Mouse (Mus musculus): ENCODE measurements around the gene Rad51b. TPM values are rescaled to one million over a fixed set of nuclear protein-coding genes. Genes with fewer than 3 reads are reported as not detected.

The Rad51b gene
- polyA plus RNA-seq, 1 experiment from 2014 or later, result 5.1 TPM

- DNase-seq (ENCODE audit: low read depth, low spot score) (no peak), ATAC-seq (no peak)
- TF ChIP-seq CTCF (IDR thresholded peaks at IDR 0.05), result no peak
- in situ Hi-C loops (cut with MboI; ENCODE audit: low pct_unique_long_range_greater_than_20kb), result loop anchor here (25.0 kb wide), 1 partner anchor 1057 kb away; no protein-coding TSS in a partner anchor
- CTCF ChIA-PET, result no interaction called here
- POLR2A ChIA-PET, result no interaction called here
- no peaks in the 10 kb centered on the region for H3K27me3 ChIP-seq
These were observed 33.5 kb downstream of the Rad51b start for GRCm38 (mm10) chr12:79330571-79330970.

GRCm38 (mm10) chr12:79331722-79332121 is 34.6 kb downstream of the Rad51b start:
- DNase-seq (ENCODE audit: low read depth, low spot score) (no peak), ATAC-seq (no peak)
- in situ Hi-C loops (cut with MboI; ENCODE audit: low pct_unique_long_range_greater_than_20kb), result loop anchor here (25.0 kb wide), 1 partner anchor 1056 kb away; no protein-coding TSS in a partner anchor
- no peak for TF ChIP-seq CTCF (IDR thresholded peaks at IDR 0.05)
- ChIA-PET POLR2A (interaction anchor here (0.5 kb wide), 1 partner anchor 452 kb away, joined by 4 read pairs; no protein-coding TSS in a partner anchor), CTCF (interaction anchor here (1.4 kb wide), 1 partner anchor 16 kb away, joined by 3 read pairs; no protein-coding TSS in a partner anchor)
- no peaks in the 10 kb centered on the region for H3K27me3 ChIP-seq

GRCm38 (mm10) chr12:79338791-79339190 is 41.7 kb downstream of the Rad51b start:
- POLR2A ChIA-PET, result no interaction called here
- DNase-seq (ENCODE audit: low read depth, low spot score) (no peak), ATAC-seq (no peak)
- TF ChIP-seq CTCF (IDR thresholded peaks at IDR 0.05), result no peak
- CTCF ChIA-PET, result interaction anchor here (2.0 kb wide), 1 partner anchor 13 kb away, joined by 10 read pairs; no protein-coding TSS in a partner anchor
- H3K27me3 ChIP-seq, result no peaks in the 10 kb centered on the region
- in situ Hi-C loops (cut with MboI; ENCODE audit: low pct_unique_long_range_greater_than_20kb), result loop anchor here (25.0 kb wide), 1 partner anchor 1049 kb away; no protein-coding TSS in a partner anchor

- DNase-seq (ENCODE audit: low read depth, low spot score), result no peak
- ATAC-seq, result no peak
- ChIA-PET POLR2A (no interaction called here), CTCF (no interaction called here)
- no peaks in the 10 kb centered on the region for H3K27me3 ChIP-seq
- in situ Hi-C loops (cut with MboI; ENCODE audit: low pct_unique_long_range_greater_than_20kb), result loop anchor here (25.0 kb wide), 1 partner anchor 1047 kb away; no protein-coding TSS in a partner anchor
- no peak for TF ChIP-seq CTCF (IDR thresholded peaks at IDR 0.05)
These were observed 43.4 kb downstream of the Rad51b start for GRCm38 (mm10) chr12:79340513-79340912.

- H3K27me3 ChIP-seq, result no peaks in the 10 kb centered on the region
- DNase-seq (ENCODE audit: low read depth, low spot score), result no peak
- CTCF ChIA-PET, result no interaction called here
- in situ Hi-C loops (cut with MboI; ENCODE audit: low pct_unique_long_range_greater_than_20kb), result loop anchor here (25.0 kb wide), 1 partner anchor 1046 kb away; no protein-coding TSS in a partner anchor
- TF ChIP-seq CTCF (IDR thresholded peaks at IDR 0.05), result no peak
- POLR2A ChIA-PET, result no interaction called here
- no peak for ATAC-seq
These were observed 44.3 kb downstream of the Rad51b start for GRCm38 (mm10) chr12:79341291-79341845.

- TF ChIP-seq CTCF (IDR thresholded peaks at IDR 0.05), result no peak
- ChIA-PET CTCF (interaction anchor here (1.0 to 2.5 kb wide), 5 partner anchors 11 to 772 kb away, joined by 3 to 15 read pairs (median 3); no protein-coding TSS in a partner anchor), POLR2A (no interaction called here)
- ATAC-seq (no peak), DNase-seq (ENCODE audit: low read depth, low spot score) (no peak)
- H3K27me3 ChIP-seq, result no peaks in the 10 kb centered on the region
- in situ Hi-C loops (cut with MboI; ENCODE audit: low pct_unique_long_range_greater_than_20kb), result loop anchor here (25.0 kb wide), 1 partner anchor 1041 kb away; no protein-coding TSS in a partner anchor
These were observed 49.2 kb downstream of the Rad51b start for GRCm38 (mm10) chr12:79346198-79346733.

- DNase-seq (ENCODE audit: low read depth, low spot score), result no peak
- no peaks in the 10 kb centered on the region for H3K27me3 ChIP-seq
- ATAC-seq, result peak; percentile 74
- ChIA-PET CTCF (interaction anchor here (0.7 to 2.5 kb wide), 12 partner anchors 10 to 795 kb away, joined by 3 to 15 read pairs (median 4); no protein-coding TSS in a partner anchor), POLR2A (no interaction called here)
- peak; percentile 90 for TF ChIP-seq CTCF (IDR thresholded peaks at IDR 0.05)
- in situ Hi-C loops (cut with MboI; ENCODE audit: low pct_unique_long_range_greater_than_20kb), result loop anchor here (25.0 kb wide), 1 partner anchor 1040 kb away; no protein-coding TSS in a partner anchor
These were observed 50.6 kb downstream of the Rad51b start for GRCm38 (mm10) chr12:79347643-79348042.

GRCm38 (mm10) chr12:79351461-79351860 is 54.4 kb downstream of the Rad51b start:
- no peaks in the 10 kb centered on the region for H3K27me3 ChIP-seq
- ATAC-seq (no peak), DNase-seq (ENCODE audit: low read depth, low spot score) (no peak)
- TF ChIP-seq CTCF (IDR thresholded peaks at IDR 0.05), result no peak
- CTCF ChIA-PET, result no interaction called here
- POLR2A ChIA-PET, result interaction anchor here (0.7 kb wide), 1 partner anchor 1014 kb away, joined by 5 read pairs; no protein-coding TSS in a partner anchor
- in situ Hi-C loops (cut with MboI; ENCODE audit: low pct_unique_long_range_greater_than_20kb), result loop anchor here (25.0 kb wide), 1 partner anchor 411 kb away; no protein-coding TSS in a partner anchor

- H3K27me3 ChIP-seq, result no peaks in the 10 kb centered on the region
- no peak for DNase-seq (ENCODE audit: low read depth, low spot score)
- no peak for ATAC-seq
- TF ChIP-seq CTCF (IDR thresholded peaks at IDR 0.05), result no peak
- ChIA-PET POLR2A (interaction anchor here (0.6 to 0.7 kb wide), 3 partner anchors 99 to 1460 kb away, joined by 3 to 5 read pairs (median 5); no protein-coding TSS in a partner anchor), CTCF (interaction anchor here (1.3 kb wide), 1 partner anchor 766 kb away, joined by 3 read pairs; no protein-coding TSS in a partner anchor)
- in situ Hi-C loops (cut with MboI; ENCODE audit: low pct_unique_long_range_greater_than_20kb), result loop anchor here (25.0 kb wide), 1 partner anchor 410 kb away; no protein-coding TSS in a partner anchor
These were observed 55.1 kb downstream of the Rad51b start for GRCm38 (mm10) chr12:79352086-79352741.

GRCm38 (mm10) chr12:79352742-79353114 is 55.6 kb downstream of the Rad51b start:
- no peaks in the 10 kb centered on the region for H3K27me3 ChIP-seq
- DNase-seq (ENCODE audit: low read depth, low spot score) (no peak), ATAC-seq (no peak)
- ChIA-PET POLR2A (interaction anchor here (0.5 to 0.6 kb wide), 4 partner anchors 99 to 1460 kb away, joined by 3 to 7 read pairs (median 4); partner anchors contain the start of gene Zfp36l1), CTCF (interaction anchor here (1.3 to 1.5 kb wide), 2 partner anchors 765 to 801 kb away, joined by 3 read pairs; no protein-coding TSS in a partner anchor)
- no peak for TF ChIP-seq CTCF (IDR thresholded peaks at IDR 0.05)
- in situ Hi-C loops (cut with MboI; ENCODE audit: low pct_unique_long_range_greater_than_20kb), result loop anchor here (25.0 kb wide), 1 partner anchor 410 kb away; no protein-coding TSS in a partner anchor

Measured in Patski (cell line).